Mouse (Mus musculus): ENCODE results near the gene Gsdma.

DNA sequence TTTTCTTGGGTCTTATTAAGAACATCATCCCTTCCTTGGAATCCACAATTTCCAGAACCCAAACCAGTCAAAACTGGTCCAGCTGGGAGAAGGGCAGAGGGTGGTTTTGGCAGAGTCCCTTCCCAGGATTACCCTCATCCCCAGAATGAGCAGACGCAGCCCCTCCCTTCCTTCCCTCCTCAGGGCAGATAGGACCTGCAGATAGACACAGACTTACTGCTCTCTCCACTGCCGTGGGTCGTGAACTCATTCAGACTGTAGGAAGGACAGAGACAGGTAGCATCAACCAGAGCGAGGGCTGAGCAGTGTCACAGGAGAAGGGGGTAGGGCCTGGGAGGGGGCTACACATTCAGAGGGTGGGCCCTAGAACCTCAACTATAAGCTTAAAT lies 46.9 kb downstream of the Gsdma start:
- TF ChIP-seq CTCF (IDR thresholded peaks at IDR 0.05; ENCODE audit: control insufficient read depth, insufficient read depth, insufficient read length), result no peak
- no peak for TF ChIP-seq MAX (IDR thresholded peaks at IDR 0.05)
- TF ChIP-seq FOSL1 (IDR thresholded peaks at IDR 0.05; ENCODE audit: insufficient read depth, low read length, poor library complexity, severe bottlenecking), result no peak
- no peak for TF ChIP-seq MYOG (IDR thresholded peaks at IDR 0.05; ENCODE audit: control insufficient read depth, extremely low read depth, insufficient read length)
- TF ChIP-seq CEBPB (IDR thresholded peaks at IDR 0.05; ENCODE audit: low read depth), result no peak

Data from C2C12 (cell line).